Mouse (Mus musculus): Measurements from ENCODE around the gene Echs1. TPM values are rescaled to one million over a fixed set of nuclear protein-coding genes. Genes with fewer than 3 reads are reported as not detected.
A peak's percentile ranks its signal among the peaks of the same experiment; 100 is the strongest.

The Echs1 gene
- polyA plus RNA-seq, 1 experiment from 2014 or later, result 132 TPM

- Histone ChIP-seq H3K9me3 (ENCODE audit: control insufficient read depth, low read length) (no peaks in the 10 kb centered on the region), H3K4me1 (ENCODE audit: control insufficient read depth, insufficient read depth, low read length) (peaks cover 20% of the 10 kb centered on the region; the same call in 1 of the 2 replicates), H3K9ac (replicated peaks; ENCODE audit: low read depth, low read length) (peak overlapping the region; percentile 41), H3K4me2 (ENCODE audit: low read depth, low read length) (peak overlapping the region; percentile 56), H3K4me3 (ENCODE audit: low read depth, low read length) (peak overlapping the region; percentile 26), H3K27me3 (ENCODE audit: control insufficient read depth, insufficient read depth, low read length) (no peaks in the 10 kb centered on the region), H3K27ac (ENCODE audit: low read depth, low read length) (0 out of 2 replicates have a peak overlapping the region, but pooled peaks have one; percentile 24), H3K36me3 (ENCODE audit: control insufficient read depth, insufficient read depth, low read length) (no peaks in the 10 kb centered on the region)
- WGBS, result under 1% methylated on average over 47 of the region's 47 CpGs
- ATAC-seq (ENCODE audit: low read depth), result peak; percentile 49
Observed at GRCm38 (mm10) chr7:140060936-140061831, 55.1 kb downstream of the Echs1 start.

GRCm38 (mm10) chr7:140059601-140060000 lies 56.7 kb downstream of the Echs1 start:
- Histone ChIP-seq H3K4me3 (ENCODE audit: low read depth, low read length) (no peak overlapping the region), H3K4me2 (ENCODE audit: low read depth, low read length) (no peak overlapping the region), H3K27ac (ENCODE audit: low read depth, low read length) (no peak overlapping the region), H3K4me1 (ENCODE audit: control insufficient read depth, insufficient read depth, low read length) (peaks cover 20% of the 10 kb centered on the region; the same call in 1 of the 2 replicates), H3K27me3 (ENCODE audit: control insufficient read depth, insufficient read depth, low read length) (no peaks in the 10 kb centered on the region), H3K36me3 (ENCODE audit: control insufficient read depth, insufficient read depth, low read length) (no peaks in the 10 kb centered on the region), H3K9me3 (ENCODE audit: control insufficient read depth, low read length) (no peaks in the 10 kb centered on the region), H3K9ac (replicated peaks; ENCODE audit: low read depth, low read length) (no peak overlapping the region)
- 33% methylated on average over 4 of the region's 4 CpGs for WGBS
- ATAC-seq (ENCODE audit: low read depth), result no peak

- Histone ChIP-seq H3K27me3 (ENCODE audit: control insufficient read depth, insufficient read depth, low read length) (no peaks in the 10 kb centered on the region), H3K4me1 (ENCODE audit: control insufficient read depth, insufficient read depth, low read length) (peaks cover 20% of the 10 kb centered on the region; the same call in 1 of the 2 replicates), H3K4me3 (ENCODE audit: low read depth, low read length) (peak overlapping the region; percentile 51), H3K27ac (ENCODE audit: low read depth, low read length) (peak overlapping the region; percentile 91), H3K9me3 (ENCODE audit: control insufficient read depth, low read length) (no peaks in the 10 kb centered on the region), H3K9ac (replicated peaks; ENCODE audit: low read depth, low read length) (peak overlapping the region; percentile 81), H3K36me3 (ENCODE audit: control insufficient read depth, insufficient read depth, low read length) (no peaks in the 10 kb centered on the region), H3K4me2 (ENCODE audit: low read depth, low read length) (peak overlapping the region; percentile 72)
- 8% methylated on average over 7 of the region's 7 CpGs for WGBS
- no peak for ATAC-seq (ENCODE audit: low read depth)
Observed at GRCm38 (mm10) chr7:140058528-140058927, 57.7 kb downstream of the Echs1 start.

GRCm38 (mm10) chr7:140057413-140058407 lies 58.6 kb downstream of the Echs1 start:
- H3K4me1 ChIP-seq (ENCODE audit: control insufficient read depth, insufficient read depth, low read length), result peaks cover 20% of the 10 kb centered on the region; the same call in 1 of the 2 replicates
- 3% methylated on average over 53 of the region's 53 CpGs for WGBS

More at GRCm38 (mm10) chr7:140057413-140058407, 58.6 kb downstream of the Echs1 start:
- Histone ChIP-seq H3K4me2 (ENCODE audit: low read depth, low read length) (peak overlapping the region; percentile 72), H3K4me3 (ENCODE audit: low read depth, low read length) (peak overlapping the region; percentile 51), H3K9ac (replicated peaks; ENCODE audit: low read depth, low read length) (peak overlapping the region; percentile 81), H3K27me3 (ENCODE audit: control insufficient read depth, insufficient read depth, low read length) (no peaks in the 10 kb centered on the region), H3K36me3 (ENCODE audit: control insufficient read depth, insufficient read depth, low read length) (no peaks in the 10 kb centered on the region), H3K27ac (ENCODE audit: low read depth, low read length) (peak overlapping the region; percentile 91), H3K9me3 (ENCODE audit: control insufficient read depth, low read length) (no peaks in the 10 kb centered on the region)
- ATAC-seq (ENCODE audit: low read depth), result peak; percentile 76

Other genes with a start within 250 kb of the Echs1 start
- gene Kndc1, start 221.8 kb downstream of the Echs1 start, polyA plus RNA-seq (2014; fragmentation: Nextera tagmentation; extraction: Ambion mirVana), result 18.8 and 28.5 TPM in 2 replicates
- gene Utf1, start 172.7 kb downstream of the Echs1 start, polyA plus RNA-seq (2014; fragmentation: Nextera tagmentation; extraction: Ambion mirVana), result not detected in 2 replicates
- 0.46 and 1.4 TPM in 2 replicates for gene 6430531B16Rik, start 137.7 kb downstream of the Echs1 start, polyA plus RNA-seq (2014; fragmentation: Nextera tagmentation; extraction: Ambion mirVana)
- 3.2 and 3.3 TPM in 2 replicates for gene Adam8, start 123.9 kb downstream of the Echs1 start, polyA plus RNA-seq (2014; fragmentation: Nextera tagmentation; extraction: Ambion mirVana)
- gene Zfp511, start 80.1 kb downstream of the Echs1 start, polyA plus RNA-seq (2014; fragmentation: Nextera tagmentation; extraction: Ambion mirVana), result 52.7 and 61.2 TPM in 2 replicates
- gene Tubgcp2, start 79.8 kb downstream of the Echs1 start, polyA plus RNA-seq (2014; fragmentation: Nextera tagmentation; extraction: Ambion mirVana), result 57.1 and 61.0 TPM in 2 replicates
- gene Msx3, start 67.4 kb downstream of the Echs1 start, polyA plus RNA-seq (2014; fragmentation: Nextera tagmentation; extraction: Ambion mirVana), result 6.6 and 8.1 TPM in 2 replicates
- 209 and 365 TPM in 2 replicates for gene Caly, start 33.9 kb downstream of the Echs1 start, polyA plus RNA-seq (2014; fragmentation: Nextera tagmentation; extraction: Ambion mirVana)
- 0.48 TPM in 1 of 2 replicates, not detected in the other for gene Prap1, start 23.1 kb downstream of the Echs1 start, polyA plus RNA-seq (2014; fragmentation: Nextera tagmentation; extraction: Ambion mirVana)
- 42.8 and 51.8 TPM in 2 replicates for gene Fuom, start 14.0 kb downstream of the Echs1 start, polyA plus RNA-seq (2014; fragmentation: Nextera tagmentation; extraction: Ambion mirVana)
- gene Paox, start 677 bp downstream of the Echs1 start, polyA plus RNA-seq (2014; fragmentation: Nextera tagmentation; extraction: Ambion mirVana), result 9.2 and 9.9 TPM in 2 replicates
- gene Mtg1, start 21.1 kb upstream of the Echs1 start, polyA plus RNA-seq (2014; fragmentation: Nextera tagmentation; extraction: Ambion mirVana), result 33.7 and 39.6 TPM in 2 replicates
- gene Sprn, start 38.4 kb upstream of the Echs1 start, polyA plus RNA-seq (2014; fragmentation: Nextera tagmentation; extraction: Ambion mirVana), result 16.2 and 17.3 TPM in 2 replicates
- not detected in 2 replicates for gene Olfr522, start 48.3 kb upstream of the Echs1 start, polyA plus RNA-seq (2014; fragmentation: Nextera tagmentation; extraction: Ambion mirVana)
- gene Olfr523, start 56.7 kb upstream of the Echs1 start, polyA plus RNA-seq (2014; fragmentation: Nextera tagmentation; extraction: Ambion mirVana), result not detected in 2 replicates
- not detected in 2 replicates for gene Olfr524, start 89.5 kb upstream of the Echs1 start, polyA plus RNA-seq (2014; fragmentation: Nextera tagmentation; extraction: Ambion mirVana)
- gene Cd163l1, start 101.8 kb upstream of the Echs1 start, polyA plus RNA-seq (2014; fragmentation: Nextera tagmentation; extraction: Ambion mirVana), result not detected in 2 replicates
- not detected in 2 replicates for gene 5830411N06Rik, start 130.8 kb upstream of the Echs1 start, polyA plus RNA-seq (2014; fragmentation: Nextera tagmentation; extraction: Ambion mirVana)
- gene Olfr525, start 204.4 kb upstream of the Echs1 start, polyA plus RNA-seq (2014; fragmentation: Nextera tagmentation; extraction: Ambion mirVana), result not detected in 2 replicates
- gene Olfr527, start 217.5 kb upstream of the Echs1 start, polyA plus RNA-seq (2014; fragmentation: Nextera tagmentation; extraction: Ambion mirVana), result not detected in 2 replicates
- not detected in 2 replicates for gene Olfr60, start 245.2 kb upstream of the Echs1 start, polyA plus RNA-seq (2014; fragmentation: Nextera tagmentation; extraction: Ambion mirVana)

All from neural tube, embryonic 14.5 days (tissue).